Mouse (Mus musculus) cerebellum, postnatal 36 days (tissue): ENCODE data around the gene Xylb.

Source experiments
- DNase-seq, 2 experiments: peaks; one replicate each; pipeline ENCODE4 v3.0.0; 2021 to 2022; ENCODE audit warnings: mixed read lengths in 2 of 2

Xylb gene

GRCm38 (mm10) chr9:119402253-119403235 is 45.4 kb downstream of the Xylb start:
- peak; percentile 47 to 51 for DNase-seq

- DNase-seq: peak in 1 of 2 experiments; percentile 36
Observed at GRCm38 (mm10) chr9:119403236-119403641, 46.1 kb downstream of the Xylb start.

GRCm38 (mm10) chr9:119404090-119404489 is 46.9 kb downstream of the Xylb start:
- no peak for DNase-seq

- DNase-seq: no peak
Observed at GRCm38 (mm10) chr9:119407884-119408283, 50.7 kb downstream of the Xylb start.

- no peak for DNase-seq
Observed at GRCm38 (mm10) chr9:119408898-119409664, 51.9 kb downstream of the Xylb start.

- DNase-seq: no peak
Observed at GRCm38 (mm10) chr9:119409864-119410263, 52.7 kb downstream of the Xylb start.

GRCm38 (mm10) chr9:119418025-119418424 is 60.8 kb downstream of the Xylb start:
- no peak for DNase-seq

- DNase-seq: peak; percentile 60 to 63
Observed at GRCm38 (mm10) chr9:119419852-119420438, 62.8 kb downstream of the Xylb start.

- DNase-seq: peak; percentile 26 to 42
Observed at GRCm38 (mm10) chr9:119425217-119425975, 68.2 kb downstream of the Xylb start.

- DNase-seq: no peak
Observed at GRCm38 (mm10) chr9:119425976-119426415, 68.8 kb downstream of the Xylb start.

- DNase-seq: no peak
Observed at GRCm38 (mm10) chr9:119426483-119426882, 69.3 kb downstream of the Xylb start.

GRCm38 (mm10) chr9:119430311-119430710 is 73.1 kb downstream of the Xylb start:
- DNase-seq: peak; percentile 85

GRCm38 (mm10) chr9:119435855-119436254 is 78.7 kb downstream of the Xylb start:
- no peak for DNase-seq

- no peak for DNase-seq
Observed at GRCm38 (mm10) chr9:119438065-119438464, 80.9 kb downstream of the Xylb start.

- DNase-seq: no peak
Observed at GRCm38 (mm10) chr9:119438498-119439000, 81.4 kb downstream of the Xylb start.
